Mouse (Mus musculus) urinary bladder, adult 18-20 months (tissue): ENCODE results near the gene Uri1.

Experiments
- DNase-seq, 2 experiments: peaks; one replicate each; pipeline ENCODE4 v3.0.0; 2022; ENCODE audit warnings: low spot score in 2 of 2, mixed read lengths in 2 of 2

Gene Uri1

GRCm38 (mm10) chr7:38013946-38014345 is 9.4 kb downstream of the Uri1 start:
- DNase-seq: no peak

- no peak for DNase-seq
Observed at GRCm38 (mm10) chr7:38012811-38013210, 10.5 kb downstream of the Uri1 start.

- no peak for DNase-seq
Observed at GRCm38 (mm10) chr7:38008359-38008758, 15.0 kb downstream of the Uri1 start.

GRCm38 (mm10) chr7:38002451-38002850 is 20.9 kb downstream of the Uri1 start:
- DNase-seq: no peak

- DNase-seq: no peak
Observed at GRCm38 (mm10) chr7:37999691-38000090, 23.7 kb downstream of the Uri1 start.

- DNase-seq: no peak
Observed at GRCm38 (mm10) chr7:37992861-37993260, 30.5 kb downstream of the Uri1 start.

GRCm38 (mm10) chr7:37984866-37985265 is 38.5 kb downstream of the Uri1 start:
- no peak for DNase-seq

GRCm38 (mm10) chr7:37983471-37983870 is 39.9 kb downstream of the Uri1 start:
- no peak for DNase-seq

- DNase-seq: no peak
Observed at GRCm38 (mm10) chr7:37979729-37980128, 43.6 kb downstream of the Uri1 start.

GRCm38 (mm10) chr7:37978412-37978811 is 44.9 kb downstream of the Uri1 start:
- no peak for DNase-seq

GRCm38 (mm10) chr7:37977676-37978075 is 45.7 kb downstream of the Uri1 start:
- DNase-seq: no peak

- no peak for DNase-seq
Observed at GRCm38 (mm10) chr7:37972999-37973555, 50.3 kb downstream of the Uri1 start.

GRCm38 (mm10) chr7:37972571-37972970 is 50.8 kb downstream of the Uri1 start:
- DNase-seq: no peak

GRCm38 (mm10) chr7:37962326-37962725 is 61.0 kb downstream of the Uri1 start:
- DNase-seq: no peak

GRCm38 (mm10) chr7:37961247-37961646 is 62.1 kb downstream of the Uri1 start:
- DNase-seq: no peak

GRCm38 (mm10) chr7:37951841-37952240 is 71.5 kb downstream of the Uri1 start:
- no peak for DNase-seq

GRCm38 (mm10) chr7:37936459-37936858 is 86.9 kb downstream of the Uri1 start:
- DNase-seq: no peak

GRCm38 (mm10) chr7:37935786-37936185 is 87.6 kb downstream of the Uri1 start:
- DNase-seq: no peak

- no peak for DNase-seq
Observed at GRCm38 (mm10) chr7:37934770-37935182, 88.6 kb downstream of the Uri1 start.

- no peak for DNase-seq
Observed at GRCm38 (mm10) chr7:37933754-37934308, 89.5 kb downstream of the Uri1 start.

GRCm38 (mm10) chr7:37931631-37932030 is 91.7 kb downstream of the Uri1 start:
- DNase-seq: peak in 1 of 2 experiments; percentile 6

GRCm38 (mm10) chr7:37929738-37930137 is 93.6 kb downstream of the Uri1 start:
- DNase-seq: no peak

- DNase-seq: no peak
Observed at GRCm38 (mm10) chr7:37922999-37923398, 100.4 kb downstream of the Uri1 start.
